Mouse (Mus musculus) neural tube, embryonic 10.5 days (tissue): ENCODE measurements around the gene Eef1akmt3.
"Not testable (repeated sequence)": the region's sequence is repeated elsewhere in the genome, so short reads cannot be mapped to it uniquely, and the experiment has no call there.

Experiments
- DNase-seq: peaks from one replicate; pipeline ENCODE4 v3.0.0-alpha.2; 2017; ENCODE audit warnings: low spot score; ENCODE audit errors: extremely low spot score

The Eef1akmt3 gene

GRCm38 (mm10) chr10:127070190-127071121, 29.1 kb upstream of the Eef1akmt3 start, which contains the start of gene Tspan31:
TSS of gene Tspan31 (minus strand) at chr10:127070264.
- DNase-seq = peak; percentile 90

- peak; percentile 50 for DNase-seq
Measured at GRCm38 (mm10) chr10:127069281-127070189, 28.2 kb upstream of the Eef1akmt3 start.

- no peak for DNase-seq
Measured at GRCm38 (mm10) chr10:127068360-127069038, 27.2 kb upstream of the Eef1akmt3 start.

- no peak for DNase-seq
Measured at GRCm38 (mm10) chr10:127066519-127067018, 25.3 kb upstream of the Eef1akmt3 start.

GRCm38 (mm10) chr10:127065981-127066380, 24.7 kb upstream of the Eef1akmt3 start:
- DNase-seq = no peak

GRCm38 (mm10) chr10:127063913-127064870, 22.9 kb upstream of the Eef1akmt3 start:
- peak; percentile 63 for DNase-seq

GRCm38 (mm10) chr10:127063239-127063872, 22.0 kb upstream of the Eef1akmt3 start, which contains the start of gene Cdk4:
TSS of gene Cdk4 (plus strand) at chr10:127063534.
- peak; percentile 100 for DNase-seq

GRCm38 (mm10) chr10:127062503-127062902, 21.2 kb upstream of the Eef1akmt3 start:
- DNase-seq = no peak

- DNase-seq = not testable (repeated sequence)
Measured at GRCm38 (mm10) chr10:127062101-127062500, 20.8 kb upstream of the Eef1akmt3 start.

- no peak for DNase-seq
Measured at GRCm38 (mm10) chr10:127061513-127061912, 20.2 kb upstream of the Eef1akmt3 start.

GRCm38 (mm10) chr10:127061085-127061484, 19.8 kb upstream of the Eef1akmt3 start:
- no peak for DNase-seq

- peak; percentile 63 for DNase-seq
Measured at GRCm38 (mm10) chr10:127059968-127060916, 18.9 kb upstream of the Eef1akmt3 start, which contains the start of gene March9. TSS of gene March9 (minus strand) at chr10:127060184.

GRCm38 (mm10) chr10:127059174-127059967, 18.1 kb upstream of the Eef1akmt3 start:
- no peak for DNase-seq

GRCm38 (mm10) chr10:127058708-127059107, 17.4 kb upstream of the Eef1akmt3 start:
- DNase-seq = no peak

GRCm38 (mm10) chr10:127058161-127058560, 16.8 kb upstream of the Eef1akmt3 start:
- DNase-seq = peak; percentile 84

GRCm38 (mm10) chr10:127056490-127056889, 15.2 kb upstream of the Eef1akmt3 start:
- DNase-seq = no peak

GRCm38 (mm10) chr10:127055406-127055805, 14.1 kb upstream of the Eef1akmt3 start:
- DNase-seq = no peak
